Mouse (Mus musculus) adrenal gland, postnatal 0 days (tissue): ENCODE results near the gene Ppargc1a. TPM values are rescaled to one million over a fixed set of nuclear protein-coding genes. Genes with fewer than 3 reads are reported as not detected.

Experiments used
- polyA plus RNA-seq: library from polyadenylated mRNA; unstranded; fragments of >200 nt; fragmentation: Nextera tagmentation; extraction: Ambion mirVana; gene quantifications from 2 replicates; pipeline ENCODE4 v1.2.1, GENCODE M21; 2015

Gene Ppargc1a
- 0.92 and 1.1 TPM in 2 replicates for polyA plus RNA-seq

GRCm38 (mm10) chr5:51567659-51568058, at the start of gene Ppargc1a:
Gene Ppargc1a (minus strand): TSS chr5:51567726.

